Mouse (Mus musculus) hindbrain, embryonic 12.5 days (tissue): ENCODE results near the gene Pcdh15. TPM values are rescaled to one million over a fixed set of nuclear protein-coding genes. Genes with fewer than 3 reads are reported as not detected.

ENCODE experiments used
- ATAC-seq: fragments of 200-750 bp; cut with Nextera tagmentation; 2 replicates; pipeline ENCODE4 v1.8.0; 2017; ENCODE audit warnings: moderate TSS enrichment; ENCODE audit not compliant: low FRiP score
- H3K27ac ChIP-seq: fragments of 300-500 bp; sonication (generic); 2 replicates; pipeline ENCODE4 v1.5.1; 2016; ENCODE audit warnings: mild to moderate bottlenecking
- H3K27me3 ChIP-seq: fragments of 300-500 bp; sonication (generic); 2 replicates; pipeline ENCODE4 v1.6.1; 2016; ENCODE audit warnings: mild to moderate bottlenecking
- H3K36me3 ChIP-seq: fragments of 300-500 bp; sonication (generic); 2 replicates; pipeline ENCODE4 v1.6.1; 2016; ENCODE audit warnings: mild to moderate bottlenecking
- H3K4me1 ChIP-seq: fragments of 300-500 bp; sonication (generic); 2 replicates; pipeline ENCODE4 v1.6.1; 2016
- H3K4me2 ChIP-seq: fragments of 300-500 bp; sonication (generic); replicated peaks from 2 replicates; pipeline ENCODE4 v1.6.1; 2016; ENCODE audit warnings: mild to moderate bottlenecking
- H3K4me3 ChIP-seq: fragments of 300-500 bp; sonication (generic); 2 replicates; pipeline ENCODE4 v1.5.1; 2016; ENCODE audit warnings: mild to moderate bottlenecking
- H3K9ac ChIP-seq: fragments of 300-500 bp; sonication (generic); 2 replicates; pipeline ENCODE4 v1.6.1; 2016; ENCODE audit warnings: mild to moderate bottlenecking, moderate library complexity
- H3K9me3 ChIP-seq: fragments of 300-500 bp; sonication (generic); replicated peaks from 2 replicates; pipeline ENCODE4 v1.6.1; 2016; ENCODE audit warnings: mild to moderate bottlenecking
- WGBS: fragments of 180-500 bp; shearing (Covaris S2); methylation state at CpG from one replicate; pipeline ENCODE4 v1.1.7; 2016; 5-methylcytosine and 5-hydroxymethylcytosine counted together
- polyA plus RNA-seq: library from polyadenylated mRNA; unstranded; fragments of >200 nt; fragmentation: Nextera tagmentation; extraction: Ambion mirVana; gene quantifications from 2 replicates; pipeline ENCODE4 v1.2.1, GENCODE M21; 2016

Gene Pcdh15
- polyA plus RNA-seq, 1 experiment from 2014 or later: 4.9 TPM

DNA sequence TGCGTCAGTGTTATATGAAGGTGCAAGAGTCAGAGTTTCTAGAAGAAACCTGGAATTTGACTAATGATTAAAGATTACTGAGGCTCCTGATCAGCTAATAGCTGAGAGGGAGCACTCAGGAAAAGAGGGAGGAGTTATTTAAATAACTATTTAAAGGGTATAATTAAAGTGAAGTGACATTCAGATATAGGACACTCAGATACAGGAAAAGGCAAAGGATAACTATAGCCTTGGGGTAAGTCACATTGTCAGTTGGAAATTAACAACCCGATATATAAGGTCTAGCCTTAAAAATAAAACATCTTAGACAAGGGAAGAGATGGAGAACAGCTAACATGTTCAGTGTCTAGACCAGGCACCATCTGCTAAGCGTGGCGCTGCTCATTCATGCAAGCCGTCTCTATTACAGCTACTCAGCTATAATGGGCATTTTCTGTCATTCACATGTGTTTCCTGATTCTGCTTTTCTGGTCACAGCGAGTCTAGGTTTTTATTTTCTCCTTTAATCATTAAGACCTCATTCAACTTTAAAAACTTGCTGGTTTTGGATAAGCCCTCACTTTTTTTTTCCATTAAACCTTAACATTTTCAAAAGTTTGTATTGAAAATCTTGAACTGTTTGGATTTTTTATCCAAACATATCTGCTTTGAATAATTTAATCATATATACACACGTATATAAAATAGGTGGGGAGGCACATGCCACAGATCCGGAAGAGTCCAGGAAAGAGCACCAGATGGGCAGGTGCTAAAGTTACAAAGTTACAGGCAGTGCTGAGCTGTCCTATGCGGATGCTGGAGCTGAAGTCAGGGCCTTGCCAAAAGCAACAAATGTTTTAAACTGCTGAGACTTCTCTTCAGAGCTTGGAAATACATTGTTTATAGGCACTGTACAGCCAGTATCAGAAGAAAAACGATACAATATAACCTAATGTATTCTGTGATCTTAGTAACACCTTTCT, 1288.7 kb downstream of the Pcdh15 start:
- no peak overlapping the region for H3K9ac ChIP-seq
- no peaks in the 10 kb centered on the region for H3K36me3 ChIP-seq
- H3K9me3 ChIP-seq: no peaks in the 10 kb centered on the region
- 67% methylated on average over 10 of the region's 10 CpGs for WGBS
- H3K4me1 ChIP-seq: no peaks in the 10 kb centered on the region
- peak; percentile 85 for ATAC-seq
- no peak overlapping the region for H3K4me3 ChIP-seq
- no peak overlapping the region for H3K4me2 ChIP-seq
- no peak overlapping the region for H3K27ac ChIP-seq
- H3K27me3 ChIP-seq: no peaks in the 10 kb centered on the region

DNA sequence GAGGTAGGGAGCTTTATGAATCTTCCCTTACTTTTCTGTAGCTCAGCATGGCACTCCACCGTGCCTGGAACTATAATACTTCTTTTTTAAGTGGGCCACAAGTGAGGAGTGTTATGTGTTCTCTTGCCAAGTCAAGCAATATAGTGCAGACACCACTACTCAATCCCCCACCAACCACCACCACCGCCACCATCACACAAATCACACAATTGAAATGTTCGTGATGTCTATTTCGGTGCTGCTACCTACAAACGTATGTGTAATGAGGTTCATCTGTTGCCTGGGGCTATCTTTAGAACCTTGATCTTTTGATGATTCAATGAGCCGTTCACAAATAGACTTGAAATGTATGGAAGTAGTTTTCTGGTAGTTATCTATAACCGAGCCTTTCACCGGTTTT, 1304.0 kb downstream of the Pcdh15 start:
- no peak for ATAC-seq
- Histone ChIP-seq H3K27ac (no peak overlapping the region), H3K27me3 (no peaks in the 10 kb centered on the region), H3K4me3 (no peak overlapping the region), H3K36me3 (no peaks in the 10 kb centered on the region), H3K4me2 (no peak overlapping the region), H3K4me1 (no peaks in the 10 kb centered on the region), H3K9ac (no peak overlapping the region), H3K9me3 (no peaks in the 10 kb centered on the region)
- WGBS: 83% methylated on average over 8 of the region's 8 CpGs

DNA sequence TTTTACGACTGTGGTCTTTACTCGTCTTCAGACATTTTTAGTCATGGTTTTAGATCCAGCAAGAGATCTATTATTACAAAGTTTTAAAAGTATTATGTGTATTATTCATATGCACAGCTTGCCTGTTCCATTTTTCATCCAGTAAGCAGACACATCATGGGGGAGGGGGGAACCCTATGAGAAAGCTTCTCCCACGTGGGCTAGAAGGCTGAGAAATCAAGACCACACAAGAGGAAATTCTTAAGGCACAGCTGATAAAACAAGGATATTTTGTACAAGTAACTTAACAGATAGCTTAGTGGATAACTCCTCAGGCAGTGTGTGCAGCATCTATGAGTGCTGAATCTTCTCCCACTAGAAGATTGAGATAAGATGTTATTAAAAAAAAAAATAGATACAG, 1314.9 kb downstream of the Pcdh15 start:
- no peak overlapping the region for H3K4me3 ChIP-seq
- H3K9ac ChIP-seq: no peak overlapping the region
- no peak overlapping the region for H3K4me2 ChIP-seq
- no peaks in the 10 kb centered on the region for H3K4me1 ChIP-seq
- WGBS: 55% methylated on average over 3 of the region's 3 CpGs
- H3K9me3 ChIP-seq: no peaks in the 10 kb centered on the region
- H3K27me3 ChIP-seq: no peaks in the 10 kb centered on the region
- no peaks in the 10 kb centered on the region for H3K36me3 ChIP-seq
- H3K27ac ChIP-seq: no peak overlapping the region
- no peak for ATAC-seq

DNA sequence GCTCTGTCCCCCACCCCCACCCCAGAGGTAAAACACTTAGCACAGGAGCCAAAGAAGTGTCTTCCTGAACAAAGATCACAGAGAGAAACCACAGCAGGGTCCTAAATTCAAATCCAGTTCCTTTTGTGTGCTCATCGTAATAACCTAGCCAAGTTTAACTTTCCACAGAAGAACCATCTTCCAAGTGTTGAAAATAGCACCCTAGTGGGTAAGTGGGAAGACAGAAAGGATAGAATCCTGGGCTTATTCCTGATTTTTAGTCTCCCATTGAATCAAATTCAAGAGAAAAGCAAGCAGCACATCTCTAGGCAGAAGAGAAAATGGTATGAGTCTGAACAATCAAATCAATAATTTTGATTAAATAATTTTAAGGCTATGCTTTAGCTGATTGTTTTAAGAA, 1315.8 kb downstream of the Pcdh15 start:
- Histone ChIP-seq H3K27me3 (no peaks in the 10 kb centered on the region), H3K27ac (no peak overlapping the region), H3K36me3 (no peaks in the 10 kb centered on the region), H3K9ac (no peak overlapping the region), H3K4me2 (no peak overlapping the region), H3K9me3 (no peaks in the 10 kb centered on the region), H3K4me1 (no peaks in the 10 kb centered on the region), H3K4me3 (no peak overlapping the region)
- no peak for ATAC-seq
- WGBS: 92% methylated on average over 1 of the region's 1 CpGs

DNA sequence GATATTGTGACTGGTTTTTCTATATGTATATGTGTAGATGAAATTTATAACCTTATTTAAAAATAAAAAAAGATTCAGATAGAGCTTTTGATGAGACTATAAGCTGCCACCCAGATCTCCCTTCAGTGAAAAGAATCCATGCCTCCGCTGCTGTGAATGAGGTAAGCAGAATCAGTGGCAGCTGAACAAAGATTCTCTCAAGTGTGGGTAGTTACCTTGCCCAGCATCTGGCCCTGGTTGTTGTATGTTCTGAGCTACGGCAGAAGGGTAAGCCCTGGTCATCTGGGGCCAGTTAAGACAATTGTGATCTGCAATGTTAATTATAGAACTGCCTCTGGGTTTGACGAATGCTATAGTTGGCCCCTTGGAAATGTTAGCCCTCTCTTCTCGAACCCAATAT, 1316.2 kb downstream of the Pcdh15 start:
- 65% methylated on average over 4 of the region's 4 CpGs for WGBS
- no peak for ATAC-seq
- no peak overlapping the region for H3K27ac ChIP-seq
- H3K4me3 ChIP-seq: no peak overlapping the region
- no peaks in the 10 kb centered on the region for H3K4me1 ChIP-seq
- no peak overlapping the region for H3K4me2 ChIP-seq
- no peak overlapping the region for H3K9ac ChIP-seq
- H3K36me3 ChIP-seq: no peaks in the 10 kb centered on the region
- no peaks in the 10 kb centered on the region for H3K27me3 ChIP-seq
- H3K9me3 ChIP-seq: no peaks in the 10 kb centered on the region

DNA sequence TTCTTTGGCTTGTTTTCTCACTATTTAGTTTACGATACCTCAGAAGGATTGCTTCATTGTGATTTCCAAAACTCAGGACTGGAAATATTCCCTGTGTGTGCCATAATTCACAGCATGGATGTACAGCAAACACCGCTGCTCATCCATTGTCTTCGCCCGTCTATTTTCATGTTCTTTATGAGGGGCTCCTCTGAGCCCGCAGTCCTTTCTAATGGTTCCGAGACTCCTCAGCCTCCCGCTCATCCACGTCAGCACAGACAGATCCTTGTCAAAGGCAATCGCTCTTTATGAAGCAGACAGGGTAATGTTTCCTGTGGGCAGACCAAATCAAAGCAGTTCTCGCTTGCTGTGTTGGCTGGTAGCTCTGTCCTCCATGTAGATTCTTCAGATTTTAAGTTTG, 1316.8 kb downstream of the Pcdh15 start:
- no peak overlapping the region for H3K9ac ChIP-seq
- H3K4me1 ChIP-seq: no peaks in the 10 kb centered on the region
- no peak overlapping the region for H3K27ac ChIP-seq
- H3K4me3 ChIP-seq: no peak overlapping the region
- no peak overlapping the region for H3K4me2 ChIP-seq
- no peak for ATAC-seq
- WGBS: 83% methylated on average over 10 of the region's 10 CpGs
- H3K9me3 ChIP-seq: no peaks in the 10 kb centered on the region
- no peaks in the 10 kb centered on the region for H3K27me3 ChIP-seq
- no peaks in the 10 kb centered on the region for H3K36me3 ChIP-seq

DNA sequence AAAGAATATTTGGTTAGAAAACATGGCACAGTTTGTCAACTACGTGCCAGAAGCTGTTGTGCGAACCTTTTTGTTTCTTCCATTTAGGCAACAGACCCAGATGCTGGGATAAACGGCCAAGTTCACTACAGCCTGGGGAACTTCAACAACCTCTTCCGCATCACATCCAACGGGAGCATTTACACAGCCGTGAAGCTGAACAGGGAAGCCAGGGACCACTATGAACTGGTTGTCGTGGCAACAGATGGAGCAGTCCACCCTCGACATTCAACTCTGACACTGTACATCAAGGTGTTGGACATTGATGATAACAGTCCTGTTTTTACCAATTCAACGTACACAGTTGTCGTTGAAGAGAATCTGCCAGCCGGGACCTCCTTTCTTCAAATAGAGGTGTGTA, 1350.9 kb downstream of the Pcdh15 start:
- H3K36me3 ChIP-seq: no peaks in the 10 kb centered on the region
- no peaks in the 10 kb centered on the region for H3K9me3 ChIP-seq
- ATAC-seq: no peak
- no peaks in the 10 kb centered on the region for H3K27me3 ChIP-seq
- no peak overlapping the region for H3K9ac ChIP-seq
- H3K27ac ChIP-seq: no peak overlapping the region
- no peak overlapping the region for H3K4me3 ChIP-seq
- H3K4me2 ChIP-seq: no peak overlapping the region
- 78% methylated on average over 11 of the region's 11 CpGs for WGBS
- H3K4me1 ChIP-seq: no peaks in the 10 kb centered on the region

DNA sequence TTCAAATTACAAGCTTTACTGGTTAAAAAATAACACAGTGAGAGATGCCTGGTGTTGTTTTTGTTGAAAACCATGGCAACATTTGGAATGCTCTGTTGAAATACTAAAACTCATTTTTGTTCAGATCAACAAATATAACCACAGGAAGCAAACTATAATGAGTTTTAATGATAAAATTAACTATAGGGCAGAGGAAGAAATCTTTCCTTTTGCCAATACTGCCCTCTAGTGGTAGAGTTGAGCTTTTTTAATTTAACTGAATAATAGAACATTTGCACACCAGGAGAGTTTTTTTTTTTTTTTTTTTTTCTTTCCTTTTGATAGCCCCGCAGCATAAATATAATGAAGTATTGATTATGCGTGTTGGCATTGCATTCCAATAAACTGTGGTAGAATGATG, 1364.8 kb downstream of the Pcdh15 start:
- Histone ChIP-seq H3K27me3 (no peaks in the 10 kb centered on the region), H3K4me3 (no peak overlapping the region), H3K4me2 (no peak overlapping the region), H3K36me3 (no peaks in the 10 kb centered on the region), H3K4me1 (no peaks in the 10 kb centered on the region), H3K27ac (no peak overlapping the region), H3K9me3 (no peaks in the 10 kb centered on the region), H3K9ac (no peak overlapping the region)
- 35% methylated on average over 2 of the region's 2 CpGs for WGBS
- no peak for ATAC-seq

DNA sequence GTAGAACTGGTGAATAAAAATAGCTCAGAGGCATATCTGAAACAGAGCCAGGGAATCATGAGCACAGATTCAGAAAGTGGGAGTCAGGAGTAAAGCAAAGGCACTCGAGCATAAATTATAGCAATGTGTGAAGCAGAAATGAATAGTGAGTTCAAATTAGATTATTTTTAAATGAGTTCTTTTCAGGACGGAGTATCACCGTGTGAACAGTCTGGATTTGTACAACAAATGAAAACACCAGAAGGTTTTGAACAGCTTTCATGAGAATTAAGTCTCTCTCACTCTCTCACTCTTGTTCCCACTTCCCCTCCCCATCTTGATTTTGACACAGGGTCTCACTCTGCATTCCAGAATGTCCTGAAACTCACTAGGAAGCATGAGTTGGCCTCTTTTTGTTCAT, 1381.6 kb downstream of the Pcdh15 start:
- Histone ChIP-seq H3K4me3 (no peak overlapping the region), H3K4me1 (no peaks in the 10 kb centered on the region), H3K27me3 (no peaks in the 10 kb centered on the region), H3K27ac (no peak overlapping the region), H3K9ac (no peak overlapping the region), H3K4me2 (no peak overlapping the region), H3K9me3 (no peaks in the 10 kb centered on the region), H3K36me3 (no peaks in the 10 kb centered on the region)
- 77% methylated on average over 3 of the region's 3 CpGs for WGBS
- ATAC-seq: no peak

DNA sequence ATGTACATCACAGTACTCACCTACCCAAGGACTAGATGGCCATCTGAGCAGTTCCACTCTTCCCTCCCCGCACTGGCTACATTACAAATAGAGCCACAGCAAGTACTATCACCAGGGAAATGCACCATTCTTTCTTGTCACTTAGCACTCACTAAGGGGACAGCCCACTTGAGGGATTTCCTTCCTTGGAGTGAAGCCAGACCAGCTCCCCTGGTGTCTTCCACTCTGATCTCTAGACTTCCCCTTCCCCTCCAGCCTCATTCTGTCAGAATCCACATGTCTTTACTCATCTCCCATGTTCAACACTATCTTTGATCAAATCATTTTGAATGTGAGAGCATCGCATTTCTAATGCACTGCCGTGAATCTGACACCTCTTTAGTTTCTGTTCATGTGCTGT, 1413.2 kb downstream of the Pcdh15 start:
- Histone ChIP-seq H3K9ac (no peak overlapping the region), H3K27me3 (no peaks in the 10 kb centered on the region), H3K4me1 (no peaks in the 10 kb centered on the region), H3K9me3 (no peaks in the 10 kb centered on the region), H3K27ac (no peak overlapping the region), H3K4me2 (no peak overlapping the region), H3K36me3 (no peaks in the 10 kb centered on the region), H3K4me3 (no peak overlapping the region)
- no peak for ATAC-seq
- WGBS: 69% methylated on average over 3 of the region's 3 CpGs

DNA sequence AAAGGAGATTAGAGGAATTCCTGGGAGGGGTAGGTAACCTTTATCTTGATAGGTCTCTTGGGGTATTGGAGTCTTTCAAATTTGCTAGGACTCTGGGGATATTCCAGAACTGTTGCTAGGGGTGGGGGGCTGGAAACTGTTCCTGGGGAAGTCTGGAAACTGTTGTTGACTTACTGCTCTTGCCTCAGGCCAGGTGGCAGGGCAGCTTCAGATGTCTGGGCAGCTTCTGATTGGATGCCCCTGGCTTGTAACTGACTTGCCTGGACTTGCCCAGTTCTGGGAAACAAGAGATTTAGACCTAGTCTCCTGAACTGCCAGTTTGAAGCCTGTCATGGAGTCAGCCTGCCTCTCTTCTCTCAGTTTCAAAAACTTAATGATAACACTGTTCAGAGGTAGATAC, 1414.6 kb downstream of the Pcdh15 start:
- no peak for ATAC-seq
- Histone ChIP-seq H3K27ac (no peak overlapping the region), H3K4me1 (no peaks in the 10 kb centered on the region), H3K9ac (no peak overlapping the region), H3K4me2 (no peak overlapping the region), H3K27me3 (no peaks in the 10 kb centered on the region), H3K4me3 (no peak overlapping the region), H3K9me3 (no peaks in the 10 kb centered on the region), H3K36me3 (no peaks in the 10 kb centered on the region)

DNA sequence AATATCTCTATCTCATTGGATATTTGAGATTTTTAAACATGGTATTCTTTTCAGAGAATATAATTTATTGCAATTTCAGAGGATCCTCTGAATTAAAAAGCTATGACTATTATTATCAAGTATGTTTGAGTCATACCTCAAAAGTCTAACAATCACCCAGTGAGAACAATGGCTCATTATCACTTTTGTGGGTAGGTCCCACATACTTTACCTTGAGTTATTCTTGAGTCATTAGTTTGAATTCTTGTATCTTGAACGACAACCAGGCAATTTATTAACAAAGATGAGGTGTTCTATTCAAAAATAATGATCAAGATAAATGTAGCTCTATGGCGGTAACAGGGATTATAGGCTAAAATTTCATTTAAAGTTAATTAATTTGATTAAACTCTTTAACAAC, 1439.2 kb downstream of the Pcdh15 start:
- WGBS: 88% methylated on average over 2 of the region's 2 CpGs
- no peak overlapping the region for H3K9ac ChIP-seq
- no peak overlapping the region for H3K4me2 ChIP-seq
- no peaks in the 10 kb centered on the region for H3K27me3 ChIP-seq
- no peaks in the 10 kb centered on the region for H3K36me3 ChIP-seq
- H3K4me3 ChIP-seq: no peak overlapping the region
- no peak for ATAC-seq
- no peak overlapping the region for H3K27ac ChIP-seq
- no peaks in the 10 kb centered on the region for H3K4me1 ChIP-seq
- H3K9me3 ChIP-seq: no peaks in the 10 kb centered on the region

DNA sequence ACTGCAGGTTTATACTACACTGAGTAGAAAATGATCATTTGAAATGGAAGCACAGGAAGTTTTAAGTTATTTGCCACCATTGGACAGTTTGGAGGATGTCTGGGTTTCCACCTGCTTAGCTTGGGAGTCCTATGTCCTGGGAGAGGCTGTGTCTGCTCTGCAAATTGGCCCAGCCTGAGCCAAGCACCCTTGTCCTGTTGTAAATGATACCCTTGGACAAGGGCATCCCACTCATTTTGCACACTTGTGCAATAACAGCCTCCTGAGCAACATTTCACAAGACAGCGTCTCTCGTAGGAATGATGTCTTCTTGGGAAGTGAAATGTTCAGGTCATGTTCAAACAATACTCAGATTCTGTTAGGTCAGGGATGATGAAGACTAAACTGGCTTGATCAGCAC, 1456.2 kb downstream of the Pcdh15 start:
- H3K4me3 ChIP-seq: no peak overlapping the region
- no peak for ATAC-seq
- 62% methylated on average over 2 of the region's 2 CpGs for WGBS
- H3K4me1 ChIP-seq: no peaks in the 10 kb centered on the region
- H3K9me3 ChIP-seq: no peaks in the 10 kb centered on the region
- H3K27ac ChIP-seq: no peak overlapping the region
- H3K9ac ChIP-seq: no peak overlapping the region
- no peaks in the 10 kb centered on the region for H3K36me3 ChIP-seq
- H3K27me3 ChIP-seq: no peaks in the 10 kb centered on the region
- H3K4me2 ChIP-seq: no peak overlapping the region
